Mouse (Mus musculus): ENCODE measurements around the gene Yipf1. TPM values are rescaled to one million over a fixed set of nuclear protein-coding genes. Genes with fewer than 3 reads are reported as not detected.

Gene Yipf1
- 28.8 and 28.9 TPM in 2 replicates for total RNA-seq (2017)

DNA sequence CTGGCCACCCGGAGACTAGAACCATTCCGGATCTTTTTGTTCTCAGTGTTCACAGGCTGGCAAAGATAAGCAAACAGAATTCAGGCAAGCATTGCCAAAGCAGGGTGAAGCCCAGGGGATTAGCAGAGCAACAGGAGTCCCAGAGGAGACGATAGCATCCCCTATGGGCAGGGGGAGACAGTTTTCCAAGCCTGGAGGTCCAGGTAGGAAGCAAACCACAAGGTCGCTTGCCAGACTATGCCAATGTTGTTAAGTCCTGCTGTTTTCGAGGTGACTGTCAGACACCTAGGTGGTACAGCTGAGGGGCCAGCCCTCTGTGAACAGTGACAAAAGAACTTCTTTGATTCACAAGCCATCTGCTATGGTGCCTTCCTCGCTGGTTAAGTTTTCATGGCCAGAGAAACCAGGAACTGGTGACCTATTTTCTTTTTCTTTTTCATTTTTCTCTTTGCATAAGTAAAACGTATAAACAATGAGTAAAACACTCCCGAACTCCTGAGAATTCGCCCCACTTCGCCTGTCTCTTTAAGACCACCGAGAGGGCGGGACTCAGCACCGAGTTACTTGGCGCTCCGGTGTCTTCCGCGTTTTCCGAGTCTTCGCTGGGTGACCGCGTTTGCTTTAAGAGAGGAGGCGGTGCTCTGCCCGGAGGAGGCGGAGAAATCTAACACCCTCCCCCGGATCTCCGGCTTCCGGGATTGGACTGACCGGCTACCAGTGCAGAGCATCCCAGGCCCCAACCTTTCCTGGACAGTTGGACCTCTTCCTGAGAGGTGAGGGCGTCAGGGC, at the start of gene Yipf1:
TSS of gene Yipf1 (plus strand) at position 674 of the 789 bp plus-strand sequence.
- peak; percentile 97 for ATAC-seq (replicated peaks; ENCODE audit: low read depth, poor library complexity, severe bottlenecking)

DNA sequence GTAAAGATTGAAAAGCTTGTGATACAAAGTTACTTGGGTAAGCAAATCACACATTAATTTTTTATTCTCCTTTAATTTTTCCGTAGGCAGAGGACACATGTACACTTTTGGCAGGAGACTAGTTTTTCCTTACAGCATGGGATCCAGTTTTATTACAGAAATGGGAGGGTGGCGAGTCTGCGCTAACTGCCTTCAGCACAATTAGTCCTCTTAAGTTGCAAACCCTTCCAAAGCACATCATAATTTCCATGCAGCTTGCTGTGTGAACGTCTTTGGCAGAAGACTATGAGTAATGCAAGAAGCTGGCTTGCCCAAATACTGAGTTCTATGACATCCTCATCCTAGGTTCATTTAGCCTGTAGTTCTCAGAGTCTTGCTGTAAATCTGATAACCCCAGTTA, 40.5 kb upstream of the Yipf1 start:
- ATAC-seq (replicated peaks; ENCODE audit: low read depth, poor library complexity, severe bottlenecking), result no peak

DNA sequence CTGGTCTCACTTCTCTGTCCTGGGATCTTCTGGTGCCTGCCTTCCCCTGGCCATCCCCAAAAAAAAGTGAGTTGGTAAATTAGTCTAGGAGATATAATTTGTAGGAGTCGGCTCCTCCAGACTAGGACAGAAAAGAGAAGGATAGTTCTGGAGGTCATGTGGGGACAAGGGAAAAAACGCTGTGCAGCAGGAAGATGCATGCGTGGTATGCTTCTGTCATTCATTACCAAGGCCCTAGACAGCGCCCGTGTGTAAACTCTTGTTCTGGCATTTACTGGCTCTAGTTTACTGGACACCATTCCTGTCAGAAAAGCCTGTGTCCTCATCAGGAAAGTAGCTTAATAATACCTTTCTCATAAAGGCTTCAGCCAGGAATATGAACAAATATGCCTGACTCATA, 39.7 kb upstream of the Yipf1 start:
- no peak for ATAC-seq (replicated peaks; ENCODE audit: low read depth, poor library complexity, severe bottlenecking)

DNA sequence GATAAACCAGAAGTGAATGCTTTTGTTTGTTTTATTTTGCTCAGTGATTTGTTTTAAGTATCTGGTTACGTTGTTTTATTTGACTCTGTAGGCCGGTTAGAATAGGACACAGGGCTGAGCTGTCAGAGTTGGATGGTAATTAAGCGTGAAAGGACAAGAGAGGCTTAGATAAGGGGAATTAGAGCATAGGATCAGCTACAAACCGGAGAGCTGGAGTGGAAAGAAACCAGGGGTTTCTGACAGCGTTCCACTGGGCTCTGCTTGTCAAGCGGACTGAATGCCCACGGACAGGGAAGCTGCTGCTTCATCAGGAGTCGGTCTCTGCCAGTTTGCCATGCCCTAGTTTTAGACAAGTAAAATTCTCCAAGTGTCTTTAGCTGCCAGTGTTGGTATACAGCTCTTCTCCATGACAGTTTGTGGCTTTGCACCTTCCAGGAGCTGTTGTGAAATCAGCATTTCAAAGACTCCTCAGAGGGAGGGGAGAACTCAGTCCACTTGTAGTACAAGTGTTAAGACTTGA, 35.9 kb upstream of the Yipf1 start:
- peak; percentile 60; the same call in 1 of the 2 replicates for ATAC-seq (replicated peaks; ENCODE audit: low read depth, poor library complexity, severe bottlenecking)

DNA sequence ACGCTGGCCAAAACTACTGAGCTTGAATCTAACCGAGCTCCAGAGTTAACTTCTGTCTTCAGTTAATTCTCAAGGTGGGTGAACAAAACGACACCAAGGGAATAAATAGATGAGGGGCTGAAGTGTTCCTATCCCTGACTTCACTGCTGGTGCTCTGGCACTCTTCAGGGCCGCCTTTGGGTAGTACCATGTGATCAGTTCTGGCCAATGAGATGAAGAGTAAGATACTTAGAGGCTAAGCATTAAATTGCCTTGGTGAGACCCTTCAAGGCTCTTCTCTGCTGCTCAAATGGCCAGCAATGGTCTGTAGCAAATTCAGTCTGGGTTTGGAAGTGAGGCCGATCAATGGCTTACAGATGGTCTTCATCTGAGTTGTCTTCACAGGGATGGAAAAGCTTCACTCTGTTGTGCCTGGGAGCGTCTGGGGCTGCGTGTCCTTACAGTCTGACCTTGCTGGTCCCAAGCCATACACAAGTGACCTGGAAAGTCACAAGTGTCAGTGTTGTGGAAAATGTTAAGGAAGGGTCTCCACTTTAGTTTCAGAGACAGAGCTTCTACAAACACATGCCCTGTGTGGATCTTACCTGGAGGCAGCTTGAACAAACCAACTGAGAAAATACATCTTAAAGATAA, 33.2 kb upstream of the Yipf1 start:
- no peak for ATAC-seq (replicated peaks; ENCODE audit: low read depth, poor library complexity, severe bottlenecking)

DNA sequence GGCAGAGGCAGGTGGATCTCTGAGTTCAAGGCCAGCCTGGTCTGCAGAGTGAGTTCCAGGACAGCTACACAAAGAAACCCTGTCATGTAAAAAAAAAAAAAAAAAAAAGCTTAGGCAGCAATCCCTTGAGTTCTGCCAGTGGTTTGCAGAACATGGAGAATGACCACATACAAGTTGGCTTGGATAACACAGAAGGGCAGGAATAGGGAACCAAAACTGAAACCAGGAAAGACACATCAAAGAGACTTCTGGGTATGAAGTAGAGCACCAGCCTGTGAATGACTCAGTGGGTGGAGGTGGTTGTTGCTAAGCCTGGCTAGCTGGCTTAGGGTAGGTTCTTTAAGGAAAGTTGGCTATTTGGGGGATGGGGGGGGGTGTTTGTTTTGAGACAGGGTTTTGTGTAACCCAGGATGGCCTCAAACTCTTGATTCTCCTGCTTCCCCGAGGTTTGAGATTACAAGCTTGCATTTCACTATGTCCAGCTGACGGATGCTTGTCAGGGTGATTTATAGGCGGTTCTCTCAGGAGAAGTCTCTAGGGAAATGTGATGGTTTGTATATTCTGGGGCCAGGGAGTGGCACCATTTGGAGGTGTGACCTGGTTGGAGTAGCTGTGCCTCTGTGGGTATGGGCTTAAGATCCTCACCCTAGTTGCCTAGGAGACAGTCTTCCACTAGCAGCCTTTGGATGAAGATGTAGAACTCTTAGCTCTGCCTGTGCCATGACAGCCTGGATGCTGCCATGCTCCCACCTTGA, 28.5 kb upstream of the Yipf1 start:
- peak; percentile 100 for ATAC-seq (replicated peaks; ENCODE audit: low read depth, poor library complexity, severe bottlenecking)

DNA sequence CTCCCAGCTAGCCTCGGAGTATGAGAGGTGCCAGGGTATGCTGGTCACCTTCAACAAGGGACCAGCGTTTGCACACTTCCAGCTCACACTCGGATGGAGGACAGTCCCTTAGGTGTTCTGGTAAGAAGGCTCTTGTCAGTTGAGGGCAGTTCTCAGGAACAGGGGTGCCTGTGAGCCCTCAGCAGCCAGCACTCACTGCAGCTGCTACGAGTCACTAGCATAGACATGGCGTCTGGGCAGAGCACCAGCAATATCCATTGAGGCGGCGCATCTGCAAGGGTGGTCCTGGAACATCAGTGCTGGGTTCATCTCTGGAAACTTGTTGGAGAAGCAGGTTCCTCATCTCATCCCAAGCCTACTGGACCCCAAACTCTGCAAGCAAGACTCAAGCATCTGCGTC, 27.8 kb upstream of the Yipf1 start:
- no peak for ATAC-seq (replicated peaks; ENCODE audit: low read depth, poor library complexity, severe bottlenecking)

DNA sequence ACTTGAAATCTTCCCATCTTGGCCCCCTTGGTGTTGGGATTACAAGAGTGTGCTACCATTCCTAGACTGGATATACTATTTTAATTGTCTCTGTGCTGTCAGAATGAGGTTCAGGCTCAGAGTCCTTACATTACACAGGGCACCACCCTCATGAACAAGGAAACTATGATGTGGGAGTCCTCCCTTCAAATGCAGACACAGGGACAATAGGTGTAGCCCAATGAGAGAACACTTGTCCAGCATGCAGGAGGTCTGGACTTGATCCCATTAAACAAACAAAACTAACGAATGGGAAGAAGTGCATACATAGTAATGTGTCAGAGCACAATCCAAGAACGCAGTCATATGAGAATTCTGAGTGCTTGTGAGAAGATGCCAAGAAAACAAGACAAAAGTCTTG, 26.6 kb upstream of the Yipf1 start:
- no peak for ATAC-seq (replicated peaks; ENCODE audit: low read depth, poor library complexity, severe bottlenecking)

DNA sequence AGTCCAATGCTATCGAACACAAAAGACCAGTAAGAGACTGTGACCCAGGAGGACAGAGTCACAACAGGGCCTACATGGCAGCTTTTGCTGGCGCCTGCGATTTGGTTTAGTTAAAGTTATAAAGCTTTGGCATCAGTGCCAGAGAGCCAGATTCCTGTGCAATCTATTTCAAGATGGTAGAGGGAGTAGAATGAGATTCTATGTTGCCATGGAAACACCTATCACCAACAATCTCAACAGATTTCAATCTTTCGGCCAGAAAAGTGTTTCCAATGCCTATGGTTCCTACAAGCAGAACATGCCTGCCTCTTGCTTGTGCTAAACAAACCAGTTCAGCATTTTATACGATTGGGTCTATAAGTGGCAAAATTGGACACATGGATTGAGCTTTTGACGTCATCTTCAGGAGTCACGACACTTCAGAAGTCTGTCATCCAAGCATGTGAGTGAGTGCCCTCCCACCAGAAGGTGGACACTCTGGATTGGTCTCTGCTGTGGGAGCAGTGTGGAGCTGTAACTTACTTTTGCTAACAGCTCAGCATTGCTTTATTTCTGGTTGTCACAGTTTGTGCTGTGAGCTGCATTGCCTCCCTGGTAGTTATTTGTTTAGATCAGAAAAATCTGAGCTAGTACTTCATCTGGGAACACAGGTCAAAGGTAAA, 22.4 kb upstream of the Yipf1 start:
- ATAC-seq (replicated peaks; ENCODE audit: low read depth, poor library complexity, severe bottlenecking), result no peak

DNA sequence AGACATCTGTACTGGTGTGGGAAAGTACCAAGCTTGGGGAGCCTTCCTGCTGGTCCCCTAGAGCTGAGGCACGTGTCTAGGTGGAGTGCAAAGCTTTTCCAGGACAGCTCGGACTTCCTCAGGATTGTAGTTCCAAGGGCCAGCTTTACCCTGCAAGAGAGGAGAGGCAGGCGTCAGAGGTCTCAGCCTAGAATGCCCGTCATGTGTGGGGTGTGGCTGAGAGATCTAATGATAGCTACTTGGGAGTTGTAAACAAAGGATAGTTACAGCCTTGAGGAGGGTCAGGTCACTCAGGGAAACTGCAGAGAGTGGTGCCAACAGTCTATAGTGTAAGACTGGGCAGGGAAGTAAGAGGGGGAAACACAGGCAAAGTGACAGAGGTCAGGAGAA, 21.9 kb upstream of the Yipf1 start:
- ATAC-seq (replicated peaks; ENCODE audit: low read depth, poor library complexity, severe bottlenecking), result no peak

DNA sequence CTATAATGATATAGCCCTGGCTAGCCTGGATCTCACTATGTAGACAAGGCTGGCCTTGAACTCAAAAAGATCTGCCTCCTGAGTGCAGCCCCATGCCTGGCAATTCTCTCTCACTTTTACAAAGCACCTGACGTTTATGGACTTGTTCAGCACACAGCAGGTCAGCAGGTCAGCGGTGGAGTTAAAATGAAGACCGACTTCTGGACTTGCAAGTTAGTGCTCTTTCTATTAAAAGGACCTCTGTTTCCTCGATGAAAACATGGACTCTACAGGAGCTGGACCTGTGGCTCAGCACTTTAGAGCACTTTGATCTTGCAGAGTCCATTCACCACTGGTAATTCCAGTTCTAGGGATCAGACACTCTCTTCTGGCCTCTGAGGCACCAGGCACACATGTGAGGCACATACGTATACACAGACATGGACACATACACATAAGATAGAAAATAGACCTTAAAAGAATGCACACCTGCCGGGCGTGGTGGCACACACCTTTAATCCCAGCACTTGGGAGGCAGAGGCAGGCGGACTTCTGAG, 16.0 kb upstream of the Yipf1 start:
- ATAC-seq (replicated peaks; ENCODE audit: low read depth, poor library complexity, severe bottlenecking), result no peak

DNA sequence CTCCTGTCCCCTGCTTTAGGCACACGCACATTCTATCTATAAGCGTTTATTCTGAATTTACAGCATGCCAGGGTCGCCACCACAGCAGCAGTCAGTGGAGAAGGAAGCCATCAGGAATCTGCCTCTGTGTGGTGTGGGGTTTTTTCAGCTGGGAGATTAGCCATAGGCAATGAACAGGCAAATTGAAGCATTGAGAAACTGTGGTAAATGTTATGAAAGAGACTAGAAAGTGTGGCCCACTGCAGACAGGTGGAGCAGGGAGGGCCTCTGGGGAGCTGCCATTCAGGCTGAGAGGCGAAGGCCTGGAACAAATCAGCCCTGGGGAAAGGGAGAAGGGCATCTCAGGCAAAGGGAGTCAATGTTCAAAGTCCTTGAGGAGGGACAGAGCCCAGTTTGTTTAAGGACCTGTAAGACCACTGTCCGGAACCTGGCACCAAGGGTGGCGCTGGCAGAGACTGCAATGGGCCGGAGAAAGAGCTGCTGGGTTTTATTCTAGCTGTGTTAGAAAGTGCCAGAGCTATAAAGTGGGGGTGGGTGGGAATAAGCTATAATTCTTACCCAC, 14.3 kb upstream of the Yipf1 start:
- ATAC-seq (replicated peaks; ENCODE audit: low read depth, poor library complexity, severe bottlenecking), result peak; percentile 36

DNA sequence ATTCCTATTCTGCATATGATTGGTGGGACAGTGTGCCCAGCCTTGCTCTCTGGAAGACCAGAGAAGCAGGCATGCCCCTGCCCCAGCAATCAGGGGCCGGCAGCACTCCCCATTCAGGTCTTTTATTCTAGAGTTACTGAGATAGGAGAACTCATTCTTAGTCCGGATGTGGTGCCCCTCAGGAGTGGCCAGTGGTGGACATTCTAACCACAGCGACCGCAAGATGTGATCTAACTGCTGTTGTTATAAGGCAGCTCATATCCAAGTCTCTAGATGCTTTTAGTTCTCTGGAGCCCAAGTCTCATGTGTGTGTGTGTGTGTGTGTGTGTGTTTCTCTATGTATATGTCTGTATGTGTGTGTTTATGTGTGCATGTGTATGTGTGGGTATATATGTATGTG, 13.8 kb upstream of the Yipf1 start:
- ATAC-seq (replicated peaks; ENCODE audit: low read depth, poor library complexity, severe bottlenecking), result peak; percentile 50

DNA sequence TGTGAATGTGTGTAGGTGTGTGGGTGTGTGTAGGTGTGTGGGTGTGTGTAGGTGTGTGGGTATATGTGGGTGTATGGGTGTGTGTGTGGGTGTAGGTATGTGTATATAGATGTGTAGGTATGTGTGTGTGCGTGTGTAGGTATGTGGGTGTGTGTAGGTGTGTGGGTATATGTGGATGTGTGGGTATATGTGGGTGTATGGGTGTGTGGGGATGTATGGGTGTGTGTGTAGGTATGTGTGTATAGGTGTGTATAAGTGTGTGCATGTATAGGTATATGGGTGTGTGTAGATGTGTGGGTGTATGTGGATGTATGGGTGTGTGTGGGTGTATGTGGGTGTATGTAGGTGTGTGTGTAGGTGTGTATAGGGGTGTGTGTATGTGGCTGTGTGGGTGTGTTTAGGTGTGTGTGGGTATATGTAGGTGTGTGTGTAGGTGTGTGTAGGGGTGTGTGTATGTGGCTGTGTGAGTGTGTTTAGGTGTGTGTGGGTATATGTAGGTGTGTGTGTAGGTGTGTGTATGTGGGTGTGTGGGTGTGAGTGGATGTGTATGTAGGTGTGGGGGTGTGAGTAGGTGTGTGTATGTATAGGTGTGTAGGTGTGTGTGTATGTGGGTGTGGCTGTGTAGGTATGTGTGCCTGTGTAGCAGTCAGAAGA, 13.1 kb upstream of the Yipf1 start:
- no peak for ATAC-seq (replicated peaks; ENCODE audit: low read depth, poor library complexity, severe bottlenecking)

DNA sequence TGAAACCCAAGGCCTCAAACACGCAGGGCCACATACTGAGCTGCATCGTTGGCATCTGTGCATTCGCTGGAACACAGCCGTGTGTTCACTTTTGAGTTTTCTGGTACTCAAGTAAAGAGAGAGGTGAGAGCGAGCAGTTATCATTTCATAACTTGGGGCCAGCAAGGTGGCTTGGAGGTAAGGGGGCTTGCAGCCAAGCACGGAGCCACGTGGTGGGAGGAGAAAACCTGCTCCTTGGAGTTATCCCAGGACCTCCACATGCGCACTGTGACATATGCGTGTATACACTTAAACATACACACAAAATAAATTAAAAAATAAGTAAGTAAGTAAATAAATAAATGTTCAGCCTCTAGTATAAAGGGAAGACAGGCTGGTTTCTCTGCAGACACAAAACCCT, 11.9 kb upstream of the Yipf1 start:
- no peak for ATAC-seq (replicated peaks; ENCODE audit: low read depth, poor library complexity, severe bottlenecking)

DNA sequence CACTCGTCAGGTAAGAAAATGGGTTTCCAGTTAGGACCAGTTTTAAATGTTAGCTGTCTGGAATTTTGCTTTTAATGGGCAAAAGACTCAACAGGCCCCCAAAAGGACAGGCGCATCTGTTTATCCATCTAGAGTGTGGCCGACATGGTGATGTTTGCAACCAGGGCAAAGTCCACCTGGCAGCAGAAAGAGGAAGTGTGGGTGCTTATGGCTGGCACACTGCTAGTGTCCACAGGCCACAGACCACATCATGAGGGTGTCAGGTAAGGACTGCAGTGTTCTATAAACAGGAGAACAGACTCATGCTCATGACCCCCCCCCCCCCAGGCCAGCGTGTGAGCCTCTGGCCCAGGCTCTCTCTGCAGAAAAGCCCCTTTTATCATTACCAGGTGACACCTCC, 11.3 kb upstream of the Yipf1 start:
- ATAC-seq (replicated peaks; ENCODE audit: low read depth, poor library complexity, severe bottlenecking), result peak; percentile 75

DNA sequence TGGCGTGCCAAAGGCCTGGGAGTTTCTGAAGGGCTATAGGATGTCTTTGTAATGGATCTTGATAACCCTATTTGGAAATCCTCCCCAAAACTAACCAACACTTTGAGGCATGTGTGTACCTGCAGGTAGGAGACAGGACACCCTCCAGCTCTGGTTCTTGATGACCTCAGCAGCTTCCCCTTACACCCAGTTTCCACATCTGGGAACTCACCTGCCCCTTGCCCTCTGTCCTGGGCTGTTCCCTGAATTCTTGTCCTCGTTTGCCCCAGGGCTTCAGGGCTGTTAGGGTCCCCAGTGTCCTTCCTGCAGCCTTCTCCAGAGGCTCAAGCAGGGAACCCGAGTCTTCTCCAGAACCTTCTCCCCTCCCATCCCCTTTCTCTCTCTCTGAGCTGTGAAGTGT, 10.6 kb upstream of the Yipf1 start:
- no peak for ATAC-seq (replicated peaks; ENCODE audit: low read depth, poor library complexity, severe bottlenecking)

DNA sequence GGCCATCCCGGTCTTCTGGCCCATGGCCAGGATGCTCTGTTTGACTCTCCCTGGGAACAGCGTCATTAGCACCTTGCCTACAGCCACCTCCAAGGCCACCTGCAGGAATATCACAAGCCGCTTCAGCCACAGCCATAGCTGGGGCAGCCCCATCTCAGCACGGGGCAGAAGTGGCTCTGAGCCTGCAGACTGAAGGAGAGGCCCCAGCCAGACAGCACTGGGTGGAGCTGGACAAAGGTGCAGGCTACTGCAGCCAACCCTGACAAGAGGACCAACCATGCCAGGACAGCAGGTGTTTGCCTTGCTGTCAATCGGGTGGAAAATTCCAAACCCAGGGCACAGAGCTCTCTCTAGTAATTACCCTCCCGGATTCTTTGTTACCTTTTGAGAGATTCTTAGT, 7.2 kb upstream of the Yipf1 start, which contains the start of gene Dio1:
TSS of gene Dio1 (minus strand) at position 204 of the 400 bp plus-strand sequence.
- no peak for ATAC-seq (replicated peaks; ENCODE audit: low read depth, poor library complexity, severe bottlenecking)

DNA sequence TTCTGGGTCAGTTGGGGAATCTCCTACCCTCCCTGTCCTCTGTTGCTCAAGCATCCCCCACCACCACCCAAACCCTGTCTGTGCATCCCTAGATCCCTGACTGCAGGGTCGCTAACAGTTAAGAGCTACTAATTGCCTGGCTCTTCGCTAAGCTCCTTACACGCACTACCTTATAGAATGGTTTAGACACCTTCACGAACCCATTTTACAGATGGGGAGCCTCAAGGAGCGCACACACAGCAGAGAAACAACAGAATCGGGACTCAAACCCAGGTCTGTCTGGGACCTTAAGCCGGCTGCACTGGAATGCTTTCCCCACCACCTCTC, 279 bp downstream of the Yipf1 start:
- no peak for ATAC-seq (replicated peaks; ENCODE audit: low read depth, poor library complexity, severe bottlenecking)
